Mouse (Mus musculus) bone marrow macrophage, adult 2 months (primary cell): ENCODE measurements at regions not wholly inside any gene's neighbourhood (a gene's known extent, or its start where the extent isn't known, plus 50 kb on each side); places are given as distances from the start of the nearest gene placed in this dataset.

Source experiments
- CTCF ChIP-seq: IDR thresholded peaks from 2 replicates; pipeline ENCODE4 v1.5.1; 2012; ENCODE audit warnings: low read depth, mild to moderate bottlenecking, low read length, moderate library complexity
- POLR2A ChIP-seq: IDR thresholded peaks from 2 replicates; pipeline ENCODE4 v1.6.1; 2012; ENCODE audit warnings: mild to moderate bottlenecking, low read depth, low read length, borderline replicate concordance

DNA sequence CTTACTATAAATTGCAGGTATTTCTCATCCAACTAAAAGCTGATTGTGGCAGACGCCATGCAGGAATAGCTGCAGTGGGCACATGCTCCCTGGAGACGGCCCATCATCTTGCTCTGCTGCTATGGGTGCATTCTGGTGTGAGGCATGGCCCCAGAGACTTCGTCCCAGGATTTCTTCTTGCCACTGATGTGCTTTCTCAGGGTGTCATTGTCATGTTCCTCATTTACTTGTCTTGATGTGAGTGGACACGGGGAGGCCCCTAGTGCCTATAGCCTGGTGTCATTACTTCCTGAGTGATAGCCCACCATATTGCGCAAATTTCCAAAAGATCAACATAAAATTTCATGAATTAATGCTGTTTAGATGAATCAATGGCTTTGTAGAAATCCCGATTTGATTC lies 336.5 kb downstream of the Gm49356 start:
- no peak for TF ChIP-seq CTCF
- TF ChIP-seq POLR2A = no peak
